Mouse (Mus musculus) liver, embryonic 13.5 days (tissue): ENCODE measurements around the gene Hmox2. TPM values are rescaled to one million over a fixed set of nuclear protein-coding genes. Genes with fewer than 3 reads are reported as not detected.

ENCODE experiments used
- ATAC-seq: fragments of 200-750 bp; cut with Nextera tagmentation; 2 replicates; pipeline ENCODE4 v1.8.0; 2017; ENCODE audit warnings: low read depth, mild to moderate bottlenecking, moderate number of reproducible peaks, moderate library complexity
- DNase-seq: peaks from one replicate; pipeline ENCODE4 v3.0.0; 2022
- H3K27ac ChIP-seq: fragments of 300-500 bp; sonication (generic); 2 replicates; pipeline ENCODE4 v1.5.1; 2015; ENCODE audit warnings: moderate library complexity, mild to moderate bottlenecking, inconsistent platforms
- H3K27me3 ChIP-seq: fragments of 300-500 bp; sonication (generic); 2 replicates; pipeline ENCODE4 v1.6.1; 2015; ENCODE audit warnings: mild to moderate bottlenecking, inconsistent platforms
- H3K36me3 ChIP-seq: fragments of 300-500 bp; sonication (generic); 2 replicates; pipeline ENCODE4 v1.6.1; 2015; ENCODE audit warnings: mild to moderate bottlenecking, inconsistent platforms
- H3K4me1 ChIP-seq: fragments of 300-500 bp; sonication (generic); replicated peaks from 2 replicates; pipeline ENCODE4 v1.6.1; 2015; ENCODE audit warnings: inconsistent platforms
- H3K4me2 ChIP-seq: fragments of 300-500 bp; sonication (generic); 2 replicates; pipeline ENCODE4 v1.6.1; 2015; ENCODE audit warnings: inconsistent platforms, mild to moderate bottlenecking, moderate library complexity
- H3K4me3 ChIP-seq: fragments of 300-500 bp; sonication (generic); replicated peaks from 2 replicates; pipeline ENCODE4 v1.5.1; 2015; ENCODE audit warnings: mild to moderate bottlenecking, inconsistent platforms
- H3K9ac ChIP-seq: fragments of 300-500 bp; sonication (generic); 2 replicates; pipeline ENCODE4 v1.6.1; 2015; ENCODE audit warnings: mild to moderate bottlenecking, inconsistent platforms
- H3K9me3 ChIP-seq: fragments of 300-500 bp; sonication (generic); replicated peaks from 2 replicates; pipeline ENCODE4 v1.6.1; 2016; ENCODE audit warnings: inconsistent platforms
- WGBS: fragments of 180-500 bp; shearing (Covaris S2); methylation state at CpG from one replicate; pipeline ENCODE4 v1.1.7; 2015; ENCODE audit not compliant: insufficient replicate concordance; 5-methylcytosine and 5-hydroxymethylcytosine counted together
- polyA plus RNA-seq: library from polyadenylated mRNA; unstranded; fragments of >200 nt; fragmentation: Nextera tagmentation; extraction: Ambion mirVana; gene quantifications from 2 replicates; pipeline ENCODE4 v1.2.1, GENCODE M21; 2015

Hmox2 gene
- polyA plus RNA-seq, 1 experiment from 2014 or later, result 38.9 TPM

- Histone ChIP-seq H3K27me3 (no peaks in the 10 kb centered on the region), H3K4me2 (no peak overlapping the region), H3K36me3 (peaks cover 98% of the 10 kb centered on the region), H3K9ac (no peak overlapping the region), H3K4me3 (no peak overlapping the region), H3K27ac (no peak overlapping the region), H3K4me1 (no peaks in the 10 kb centered on the region), H3K9me3 (no peaks in the 10 kb centered on the region)
- no peak for ATAC-seq
- 83% methylated on average over 3 of the region's 3 CpGs for WGBS
- no peak for DNase-seq
These were observed 24.9 kb upstream of the Hmox2 start for GRCm38 (mm10) chr16:4701211-4701610.

GRCm38 (mm10) chr16:4702646-4703045 lies 23.5 kb upstream of the Hmox2 start:
- Histone ChIP-seq H3K27ac (no peak overlapping the region), H3K4me1 (no peaks in the 10 kb centered on the region), H3K9ac (no peak overlapping the region), H3K9me3 (no peaks in the 10 kb centered on the region), H3K4me3 (no peak overlapping the region), H3K27me3 (no peaks in the 10 kb centered on the region), H3K4me2 (no peak overlapping the region), H3K36me3 (peaks cover 97% of the 10 kb centered on the region)
- ATAC-seq, result peak; percentile 66
- DNase-seq, result no peak
- WGBS, result 68% methylated on average over 1 of the region's 1 CpGs

- DNase-seq (no peak), ATAC-seq (no peak)
- WGBS, result 69% methylated on average over 4 of the region's 4 CpGs
- H3K4me1 ChIP-seq, result no peaks in the 10 kb centered on the region
- H3K9me3 ChIP-seq, result no peaks in the 10 kb centered on the region
- H3K27ac ChIP-seq, result no peak overlapping the region
- no peak overlapping the region for H3K9ac ChIP-seq
- no peak overlapping the region for H3K4me2 ChIP-seq
- H3K27me3 ChIP-seq, result no peaks in the 10 kb centered on the region
- H3K4me3 ChIP-seq, result no peak overlapping the region
- H3K36me3 ChIP-seq, result peaks cover 96% of the 10 kb centered on the region
These were observed 20.6 kb upstream of the Hmox2 start for GRCm38 (mm10) chr16:4705541-4705940.

- ATAC-seq (no peak), DNase-seq (no peak)
- no peak overlapping the region for H3K4me3 ChIP-seq
- peaks cover 98% of the 10 kb centered on the region for H3K36me3 ChIP-seq
- no peaks in the 10 kb centered on the region for H3K27me3 ChIP-seq
- H3K27ac ChIP-seq, result no peak overlapping the region
- WGBS, result 92% methylated on average over 4 of the region's 4 CpGs
- no peaks in the 10 kb centered on the region for H3K9me3 ChIP-seq
- no peak overlapping the region for H3K4me2 ChIP-seq
- H3K9ac ChIP-seq, result no peak overlapping the region
- no peaks in the 10 kb centered on the region for H3K4me1 ChIP-seq
These were observed 15.0 kb upstream of the Hmox2 start for GRCm38 (mm10) chr16:4711173-4711572.

- Histone ChIP-seq H3K4me2 (no peak overlapping the region), H3K27ac (no peak overlapping the region), H3K36me3 (peaks cover 78% of the 10 kb centered on the region), H3K27me3 (no peaks in the 10 kb centered on the region), H3K9me3 (no peaks in the 10 kb centered on the region), H3K4me3 (no peak overlapping the region), H3K4me1 (peaks cover 16% of the 10 kb centered on the region), H3K9ac (no peak overlapping the region)
- 80% methylated on average over 17 of the region's 17 CpGs for WGBS
- DNase-seq, result no peak
- ATAC-seq, result no peak
These were observed 12.1 kb upstream of the Hmox2 start for GRCm38 (mm10) chr16:4713861-4714710.

- no peak for ATAC-seq
- 58% methylated on average over 3 of the region's 3 CpGs for WGBS
These were observed 8.3 kb upstream of the Hmox2 start for GRCm38 (mm10) chr16:4717866-4718265.

GRCm38 (mm10) chr16:4718753-4719518 lies 7.2 kb upstream of the Hmox2 start, which contains the start of gene Nmral1:
Gene Nmral1 (minus strand): TSS chr16:4719356.
- Histone ChIP-seq H3K36me3 (peaks cover 30% of the 10 kb centered on the region), H3K4me2 (peak within 1 kb of the TSS; percentile 73), H3K9ac (peak within 1 kb of the TSS; percentile 83), H3K4me3 (peak within 1 kb of the TSS; percentile 75), H3K4me1 (peaks cover 42% of the 10 kb centered on the region), H3K27me3 (no peaks in the 10 kb centered on the region), H3K27ac (peak within 1 kb of the TSS; percentile 70), H3K9me3 (no peaks in the 10 kb centered on the region)
- DNase-seq (peak; percentile 75), ATAC-seq (peak; percentile 86)
- 9% methylated on average over 33 of the region's 33 CpGs for WGBS

More at GRCm38 (mm10) chr16:4717866-4718265, 8.3 kb upstream of the Hmox2 start:
- H3K9me3 ChIP-seq, result no peaks in the 10 kb centered on the region
- H3K9ac ChIP-seq, result peak overlapping the region; percentile 83
- no peak for DNase-seq
- H3K4me2 ChIP-seq, result peak overlapping the region; percentile 73
- H3K4me1 ChIP-seq, result peaks cover 37% of the 10 kb centered on the region
- H3K36me3 ChIP-seq, result peaks cover 41% of the 10 kb centered on the region
- 0 out of 2 replicates have a peak overlapping the region, but pooled peaks have one; percentile 44 for H3K27ac ChIP-seq
- H3K27me3 ChIP-seq, result no peaks in the 10 kb centered on the region
- peak overlapping the region; percentile 75 for H3K4me3 ChIP-seq

- H3K36me3 ChIP-seq, result no peaks in the 10 kb centered on the region
- no peak for ATAC-seq
- no peaks in the 10 kb centered on the region for H3K9me3 ChIP-seq
- no peak overlapping the region for H3K4me2 ChIP-seq
- 0 out of 2 replicates have a peak overlapping the region, but pooled peaks have one; percentile 11 for H3K9ac ChIP-seq
- no peak for DNase-seq
- no peaks in the 10 kb centered on the region for H3K27me3 ChIP-seq
- peaks cover 51% of the 10 kb centered on the region for H3K4me1 ChIP-seq
- H3K4me3 ChIP-seq, result no peak overlapping the region
- H3K27ac ChIP-seq, result peak overlapping the region; percentile 42
- WGBS, result 58% methylated on average over 7 of the region's 7 CpGs
These were observed 3.8 kb upstream of the Hmox2 start for GRCm38 (mm10) chr16:4722128-4722914.

GRCm38 (mm10) chr16:4722915-4723209 lies 3.3 kb upstream of the Hmox2 start:
- Histone ChIP-seq H3K36me3 (no peaks in the 10 kb centered on the region), H3K9ac (no peak overlapping the region), H3K4me2 (no peak overlapping the region), H3K9me3 (no peaks in the 10 kb centered on the region), H3K4me3 (no peak overlapping the region), H3K27me3 (no peaks in the 10 kb centered on the region), H3K4me1 (peaks cover 51% of the 10 kb centered on the region), H3K27ac (peak overlapping the region; percentile 42)
- DNase-seq (no peak), ATAC-seq (no peak)
- WGBS, result 29% methylated on average over 3 of the region's 3 CpGs

- Histone ChIP-seq H3K4me3 (no peak overlapping the region), H3K36me3 (no peaks in the 10 kb centered on the region), H3K27me3 (no peaks in the 10 kb centered on the region), H3K4me2 (no peak overlapping the region), H3K27ac (no peak overlapping the region), H3K9me3 (no peaks in the 10 kb centered on the region), H3K9ac (0 out of 2 replicates have a peak overlapping the region, but pooled peaks have one; percentile 1), H3K4me1 (peaks cover 58% of the 10 kb centered on the region)
- WGBS, result 79% methylated on average over 4 of the region's 4 CpGs
- no peak for DNase-seq
- no peak for ATAC-seq
These were observed 895 bp upstream of the Hmox2 start for GRCm38 (mm10) chr16:4725266-4725665.
